Mouse (Mus musculus) heart, postnatal 14 days (tissue): ENCODE results near the gene Sfn. TPM values are rescaled to one million over a fixed set of nuclear protein-coding genes. Genes with fewer than 3 reads are reported as not detected.
A peak's percentile ranks its signal among the peaks of the same experiment; 100 is the strongest.

Source experiments
- DNase-seq, 2 experiments: peaks; one replicate each; pipeline ENCODE4 v3.0.0; 2021 to 2022
- intact Hi-C: fragments of 180-260 bp; cut with DNase I; formaldehyde crosslinking; loops from one replicate; pipeline ENCODE4 v1.15.1; 2025
- total RNA-seq, 2 experiments: library from RNA; stranded (reverse); gene quantifications; 2 replicates each; pipeline ENCODE4 v1.2.3; 2021

Sfn gene
- total RNA-seq, 2 experiments from 2014 or later: 1.9 TPM

DNA sequence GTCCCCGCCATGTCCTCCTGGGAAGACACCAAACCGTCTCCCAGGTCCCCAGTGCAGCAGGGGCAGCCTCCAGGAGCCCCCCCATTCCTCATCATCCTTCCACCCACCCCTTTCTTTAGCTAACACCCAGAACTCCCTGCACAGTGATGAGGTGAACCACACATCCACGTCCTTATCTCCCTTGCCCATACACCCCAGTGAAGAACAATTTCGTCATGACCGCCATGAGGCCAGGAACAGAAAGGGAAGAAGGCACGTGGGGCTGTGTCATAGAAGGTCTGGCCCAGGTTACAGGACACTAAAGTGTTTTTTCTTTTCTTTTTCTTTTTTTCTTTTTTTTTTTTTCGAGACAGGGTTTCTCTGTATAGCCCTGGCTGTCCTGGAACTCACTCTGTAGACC is 22.9 kb upstream of the Sfn start:
- intact Hi-C loops: no loop called here

DNA sequence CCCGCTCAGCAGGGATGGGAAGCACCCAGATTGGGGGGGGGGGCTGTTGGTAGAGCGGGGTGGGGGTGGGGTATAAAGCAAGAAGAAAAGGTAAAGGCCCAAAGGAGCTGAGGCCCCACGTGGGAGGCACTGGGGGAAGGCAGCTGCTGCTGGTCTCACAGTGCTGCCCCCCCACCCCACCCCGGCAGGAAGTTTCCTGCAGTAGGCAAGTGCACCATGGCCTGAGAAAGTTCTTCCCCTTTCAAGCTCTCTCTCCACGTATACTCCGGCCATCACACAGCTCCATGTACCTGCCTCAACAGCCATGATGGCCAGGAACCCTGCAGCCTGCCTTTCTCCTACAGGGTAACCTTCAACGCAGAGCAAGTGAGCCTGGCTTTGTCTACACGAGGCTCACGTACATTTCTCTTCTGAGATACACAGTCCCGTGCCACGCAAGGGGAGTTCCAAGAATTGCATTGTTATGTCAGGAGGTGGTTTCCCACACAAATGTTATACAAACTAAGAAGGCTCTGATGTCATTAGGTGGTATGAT is 20.3 kb upstream of the Sfn start:
- no peak for DNase-seq
- intact Hi-C loops: no loop called here

More for the DNA sequence above, 22.9 kb upstream of the Sfn start:
- no peak for DNase-seq

GRCm38 (mm10) chr4:133620668-133621067 is 18.7 kb upstream of the Sfn start:
- intact Hi-C loops: no loop called here
- no peak for DNase-seq

- DNase-seq: no peak
- intact Hi-C loops: no loop called here
Measured at GRCm38 (mm10) chr4:133619473-133620136, 17.6 kb upstream of the Sfn start.

DNA sequence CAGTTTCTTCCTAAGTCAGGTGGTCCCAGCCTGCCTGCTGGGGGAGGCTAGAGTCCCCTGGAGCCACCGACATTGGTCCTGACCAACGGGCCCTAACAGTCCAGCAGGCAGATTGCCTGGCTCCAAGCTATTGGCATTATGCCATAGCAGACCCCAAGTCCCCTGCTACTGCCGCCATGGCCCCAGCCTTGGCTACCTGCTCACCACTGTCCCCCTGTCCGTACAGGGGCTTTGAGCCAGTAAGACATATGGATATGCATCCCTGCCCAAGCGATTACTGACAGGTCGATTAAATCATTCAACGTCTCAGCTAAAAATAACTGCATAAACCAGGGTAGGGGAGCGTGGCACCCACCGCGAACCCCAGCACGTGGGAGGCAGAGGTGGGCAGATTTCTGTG is 16.0 kb upstream of the Sfn start:
- intact Hi-C loops: no loop called here
- no peak for DNase-seq

DNA sequence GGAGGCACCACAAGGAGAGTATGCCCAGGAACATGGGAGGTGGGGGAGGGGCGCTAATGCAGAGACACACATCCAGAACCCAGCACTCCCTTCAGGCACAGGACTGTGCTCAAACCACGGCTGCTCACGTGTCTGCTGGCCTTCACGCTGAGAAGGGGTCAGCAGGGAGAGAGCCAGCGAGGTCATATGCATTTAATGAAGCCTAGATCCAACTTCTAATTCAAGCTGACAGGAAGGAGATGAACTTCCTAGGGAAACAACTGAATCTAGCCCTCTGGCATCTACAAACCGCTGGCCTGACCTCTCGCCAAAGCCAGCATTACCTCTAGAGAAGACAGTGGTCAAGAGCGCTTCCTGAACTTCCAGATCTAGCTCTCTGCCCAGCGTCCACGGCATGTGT is 13.4 kb upstream of the Sfn start:
- no peak for DNase-seq
- intact Hi-C loops: no loop called here

GRCm38 (mm10) chr4:133614274-133614761 is 12.3 kb upstream of the Sfn start:
- peak in 1 of 2 experiments; percentile 30 for DNase-seq
- intact Hi-C loops: loop anchor here (5.0 kb wide), 1 partner anchor 33 kb away; no protein-coding TSS in a partner anchor

DNA sequence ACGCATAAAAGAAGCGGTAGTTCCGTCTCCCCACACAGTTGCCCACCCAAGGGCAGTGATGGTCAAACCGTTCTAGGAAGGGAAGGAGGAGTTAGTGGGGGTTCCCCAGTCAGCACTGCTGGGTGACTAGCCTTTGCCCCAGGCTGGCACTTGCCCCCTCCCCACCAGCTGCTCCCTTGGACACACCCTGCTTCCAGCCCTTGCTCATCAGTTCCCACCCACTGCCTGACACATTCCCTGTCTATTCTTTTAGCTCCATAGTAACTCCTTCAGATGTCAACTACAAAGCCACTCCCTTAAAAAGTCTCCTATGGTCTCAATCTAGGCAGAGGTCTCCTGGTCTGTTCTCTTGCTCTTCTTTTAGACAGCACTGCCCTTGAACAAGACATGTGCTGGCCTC is 11.9 kb upstream of the Sfn start:
- intact Hi-C loops: loop anchor here (5.0 kb wide), 1 partner anchor 33 kb away; no protein-coding TSS in a partner anchor

DNA sequence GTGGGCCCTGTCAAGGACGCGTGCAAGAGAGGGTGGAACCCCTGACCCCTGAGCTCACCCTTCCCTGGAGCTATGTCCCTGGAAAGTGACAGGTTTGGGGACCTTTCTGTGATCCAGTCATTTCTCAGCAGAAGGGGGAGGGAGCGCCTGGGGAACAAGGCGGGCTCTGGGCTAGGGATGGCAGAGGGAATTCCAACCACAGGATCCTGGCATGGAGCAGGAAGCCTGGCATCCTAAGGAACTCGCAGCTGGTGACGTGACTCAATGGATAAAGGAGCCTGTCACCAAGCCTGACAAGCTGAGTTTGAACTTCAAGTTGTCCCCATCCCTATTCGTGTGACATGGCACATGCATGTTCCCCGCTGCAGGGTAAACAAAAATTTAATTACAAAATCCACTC is 11.1 kb upstream of the Sfn start:
- intact Hi-C loops: loop anchor here (5.0 kb wide), 1 partner anchor 34 kb away; no protein-coding TSS in a partner anchor
- DNase-seq: no peak

More for the DNA sequence above, 11.9 kb upstream of the Sfn start:
- no peak for DNase-seq

- no peak for DNase-seq
- intact Hi-C loops: loop anchor here (5.0 kb wide), 1 partner anchor 35 kb away; no protein-coding TSS in a partner anchor
Measured at GRCm38 (mm10) chr4:133612416-133612815, 10.4 kb upstream of the Sfn start.

GRCm38 (mm10) chr4:133611815-133612214 is 9.8 kb upstream of the Sfn start:
- intact Hi-C loops: loop anchor here (5.0 kb wide), 1 partner anchor 35 kb away; no protein-coding TSS in a partner anchor
- no peak for DNase-seq

DNA sequence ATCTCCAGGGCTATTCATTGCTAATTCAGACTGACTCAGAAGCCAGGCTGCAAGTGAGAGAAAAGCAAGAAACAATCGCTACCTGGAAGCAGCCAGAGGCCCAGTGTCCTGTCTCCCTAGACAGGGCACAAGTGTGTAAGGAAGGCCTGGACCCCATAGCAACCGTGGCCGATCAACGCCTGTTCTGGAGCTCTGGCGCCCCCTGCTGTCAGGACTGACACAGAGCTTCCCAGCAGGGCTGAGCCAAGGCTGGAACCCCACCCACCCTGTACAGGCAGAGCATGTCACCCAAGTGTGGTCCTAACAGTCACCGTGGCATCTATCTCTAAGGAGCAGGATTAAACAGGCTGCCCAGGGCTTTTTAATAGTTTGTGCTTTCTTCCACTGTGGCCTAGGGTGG is 7.8 kb upstream of the Sfn start:
- intact Hi-C loops: loop anchor here (2.0 to 5.0 kb wide), 2 partner anchors 23 to 38 kb away; no protein-coding TSS in a partner anchor
- peak; percentile 88 to 92 for DNase-seq

GRCm38 (mm10) chr4:133607284-133607683 is 5.3 kb upstream of the Sfn start:
- DNase-seq: no peak
- intact Hi-C loops: no loop called here

DNA sequence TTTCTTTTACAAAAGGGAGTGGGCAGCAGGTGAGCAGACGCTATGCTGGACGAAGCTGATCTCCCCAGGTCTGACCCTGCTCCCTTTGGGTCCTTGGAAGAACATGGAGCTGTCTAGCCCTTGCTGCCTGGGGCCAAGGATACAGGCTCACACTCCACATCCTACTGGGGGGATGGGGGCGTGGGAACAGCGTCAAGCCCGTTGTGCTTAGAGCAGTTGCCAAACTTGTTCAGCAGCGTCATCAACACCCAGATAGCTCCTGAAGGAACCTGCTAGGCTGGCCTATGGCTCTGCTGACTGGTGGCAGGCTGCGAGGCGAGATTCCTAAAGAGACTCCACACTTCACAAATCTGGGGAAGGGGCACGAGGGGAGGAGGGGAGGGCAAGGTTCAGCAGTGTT is 3.4 kb upstream of the Sfn start:
- intact Hi-C loops: no loop called here
- DNase-seq: no peak

- no peak for DNase-seq
- intact Hi-C loops: no loop called here
Measured at GRCm38 (mm10) chr4:133604856-133605255, 2.9 kb upstream of the Sfn start.

DNA sequence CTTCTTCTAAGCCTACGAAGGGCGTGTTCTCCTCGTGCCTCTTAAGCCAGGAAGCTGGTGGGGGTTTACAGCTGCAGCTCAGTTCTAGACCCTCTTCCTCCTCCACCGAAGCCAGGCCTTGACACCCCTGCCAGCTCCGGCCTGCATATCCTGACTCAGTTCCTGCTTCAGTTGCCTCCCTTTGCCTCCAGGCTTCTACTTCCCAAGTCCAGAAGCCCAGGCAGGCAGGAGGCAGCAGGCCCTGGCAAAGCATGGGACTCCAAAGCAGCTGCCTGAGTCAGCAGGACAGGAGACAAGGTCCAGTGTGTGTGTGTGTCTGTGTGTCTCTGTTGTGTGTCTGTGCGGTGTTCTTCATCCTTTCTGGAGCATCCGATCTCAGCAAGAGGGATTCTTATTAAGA is 2.2 kb upstream of the Sfn start:
- no peak for DNase-seq
- intact Hi-C loops: no loop called here

DNA sequence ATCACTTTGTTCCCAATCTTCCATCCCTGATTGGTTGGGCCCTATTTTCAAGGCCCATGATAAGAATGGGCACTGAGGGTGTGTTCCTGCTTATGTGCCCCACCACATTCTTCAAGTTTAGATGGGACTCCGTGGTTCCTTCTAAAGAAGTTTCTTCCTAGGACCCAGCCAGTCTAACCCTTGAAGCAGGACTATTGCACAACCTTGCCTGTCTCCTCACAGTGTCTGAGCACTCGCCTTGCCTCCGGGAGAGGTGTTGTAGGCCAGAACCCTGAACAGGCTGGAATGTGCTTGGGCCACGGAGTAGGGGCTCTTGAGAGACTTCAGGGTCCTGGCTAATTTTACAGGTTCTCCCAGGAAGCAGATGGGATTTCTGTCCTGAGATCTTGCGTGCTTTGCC is 1.1 kb upstream of the Sfn start:
- intact Hi-C loops: no loop called here
- no peak for DNase-seq

- intact Hi-C loops: no loop called here
- DNase-seq: no peak
Measured at GRCm38 (mm10) chr4:133600306-133600705, 1.7 kb downstream of the Sfn start.

DNA sequence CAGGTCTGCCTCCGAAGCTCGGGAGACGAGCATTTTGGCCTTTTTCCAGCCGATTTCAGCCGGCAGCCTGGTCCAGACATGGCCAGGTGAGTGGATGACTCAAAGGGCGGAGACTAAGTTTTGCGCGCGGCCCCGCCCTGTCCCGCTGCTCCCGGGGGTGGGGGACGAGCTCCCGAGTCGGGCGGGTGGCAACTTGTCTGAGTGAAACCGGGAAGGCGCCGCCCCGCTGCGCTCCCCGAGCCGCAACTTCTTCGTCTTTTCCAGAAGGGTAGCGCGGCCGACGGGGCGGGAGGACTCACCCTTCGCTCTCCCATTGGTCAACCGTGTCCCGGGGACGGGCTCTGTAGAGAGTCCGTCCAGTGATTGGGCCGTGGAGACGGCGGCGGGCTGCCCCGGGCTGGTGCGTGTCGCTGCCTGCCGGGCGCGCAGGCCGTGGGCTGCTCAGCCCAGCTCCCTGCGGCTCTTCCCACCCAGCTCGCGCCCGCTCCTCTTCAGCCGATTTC is 2.3 kb downstream of the Sfn start:
- intact Hi-C loops: loop anchor here (10.0 kb wide), 1 partner anchor 155 kb away; the partner anchor contains the start of gene Arid1a

GRCm38 (mm10) chr4:133599116-133599515 is 2.9 kb downstream of the Sfn start:
- no peak for DNase-seq
- intact Hi-C loops: loop anchor here (10.0 kb wide), 1 partner anchor 156 kb away; the partner anchor contains the start of gene Arid1a

More for the DNA sequence above, 2.3 kb downstream of the Sfn start:
- DNase-seq: peak; percentile 90 to 91

DNA sequence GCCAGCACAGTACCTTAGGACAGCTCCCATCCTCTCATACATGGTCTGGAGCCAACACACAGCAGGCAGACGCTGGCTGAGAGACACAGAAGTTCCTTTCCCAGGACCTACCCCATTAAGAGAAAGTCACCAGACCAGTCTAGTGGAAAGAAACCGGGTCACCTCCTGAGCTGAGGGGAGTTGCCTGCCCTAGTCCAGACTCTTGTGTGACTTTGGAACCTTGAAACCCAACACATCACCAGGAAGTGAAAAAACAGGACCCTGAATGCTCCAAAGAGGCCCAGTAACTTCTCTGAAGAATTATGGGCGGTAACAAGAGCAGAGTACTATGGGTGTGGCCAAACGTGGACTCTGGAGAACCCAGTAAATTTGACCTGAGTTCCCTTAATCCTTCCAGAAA is 3.4 kb downstream of the Sfn start:
- intact Hi-C loops: loop anchor here (10.0 kb wide), 1 partner anchor 156 kb away; the partner anchor contains the start of gene Arid1a
- no peak for DNase-seq
